Mouse (Mus musculus) stomach, postnatal 0 days (tissue): Measurements from ENCODE around the gene Plvap.

Source experiments
- CTCF ChIP-seq: IDR thresholded peaks from 2 replicates; pipeline ENCODE4 v1.5.1; 2016; ENCODE audit warnings: antibody characterized with exemption, low read depth, mild to moderate bottlenecking, moderate library complexity
- EP300 ChIP-seq: optimal IDR thresholded peaks from 2 replicates; pipeline ENCODE3; 2016; ENCODE audit warnings: antibody characterized with exemption

DNA sequence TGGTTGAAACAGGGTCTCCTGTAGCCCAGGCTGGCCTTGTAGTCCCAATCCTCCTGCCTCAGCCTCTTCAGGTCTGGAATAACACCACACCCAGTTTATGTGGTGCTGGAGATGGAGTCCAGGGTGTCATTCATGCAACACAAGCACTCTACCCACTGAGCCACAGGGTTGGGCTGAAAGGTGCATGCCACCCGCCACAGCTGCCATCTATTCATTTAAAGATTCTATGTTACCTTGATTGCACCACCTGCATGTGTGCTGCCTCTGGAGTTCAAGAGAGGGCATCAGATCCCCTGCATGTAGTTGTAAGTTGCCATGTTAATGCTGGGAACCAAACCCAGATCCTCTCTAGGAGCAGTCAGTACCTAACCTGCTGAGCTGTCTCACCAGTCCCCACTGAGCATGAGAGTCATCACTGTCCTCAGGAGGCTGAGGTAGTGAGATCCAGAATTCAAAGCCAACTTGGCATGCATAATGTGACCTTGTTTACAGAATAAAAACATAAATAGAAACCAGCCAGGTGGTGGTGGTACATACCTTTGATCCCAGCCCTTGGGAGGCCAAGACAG, 14.4 kb downstream of the Plvap start:
- no peak for TF ChIP-seq CTCF
- TF ChIP-seq EP300 = no peak
